Mouse (Mus musculus): ENCODE data around the gene Cenpe. TPM values are rescaled to one million over a fixed set of nuclear protein-coding genes. Genes with fewer than 3 reads are reported as not detected.

The Cenpe gene
- polyA plus RNA-seq, 1 experiment = 9.0 TPM

GRCm38 (mm10) chr3:135273047-135273446 lies 60.7 kb downstream of the Cenpe start:
- DNase-seq = no peak
- Histone ChIP-seq H3K4me3 (ENCODE audit: control insufficient read depth, insufficient read depth, low read length) (no peak overlapping the region), H3K4me1 (replicated peaks; ENCODE audit: control insufficient read depth, insufficient read depth, low read length) (no peaks in the 10 kb centered on the region), H3K36me3 (ENCODE audit: control insufficient read depth, insufficient read depth, low read length) (peaks cover 41% of the 10 kb centered on the region), H3K27ac (ENCODE audit: control insufficient read depth, insufficient read depth, low read length) (no peak overlapping the region), H3K27me3 (ENCODE audit: control insufficient read depth, insufficient read depth, low read length) (no peaks in the 10 kb centered on the region)
- WGBS = 97% methylated on average over 13 of the region's 13 CpGs
- TF ChIP-seq POLR2A (IDR thresholded peaks at IDR 0.05; ENCODE audit: control insufficient read depth, extremely low read depth, insufficient read depth, low read length, poor library complexity) (no peak), CTCF (IDR thresholded peaks at IDR 0.05; ENCODE audit: borderline replicate concordance, control insufficient read depth, extremely low read depth, insufficient read depth, low read length, poor library complexity) (no peak)

- no peak overlapping the region for H3K4me3 ChIP-seq (ENCODE audit: control insufficient read depth, insufficient read depth, low read length)
- no peak for DNase-seq
- no peaks in the 10 kb centered on the region; the same call in 1 of the 2 replicates for H3K4me1 ChIP-seq (replicated peaks; ENCODE audit: control insufficient read depth, insufficient read depth, low read length)
- no peak overlapping the region for H3K27ac ChIP-seq (ENCODE audit: control insufficient read depth, insufficient read depth, low read length)
- no peaks in the 10 kb centered on the region for H3K27me3 ChIP-seq (ENCODE audit: control insufficient read depth, insufficient read depth, low read length)
- 50% methylated on average over 4 of the region's 4 CpGs for WGBS
- TF ChIP-seq CTCF (IDR thresholded peaks at IDR 0.05; ENCODE audit: borderline replicate concordance, control insufficient read depth, extremely low read depth, insufficient read depth, low read length, poor library complexity) = no peak
- no peaks in the 10 kb centered on the region for H3K36me3 ChIP-seq (ENCODE audit: control insufficient read depth, insufficient read depth, low read length)
Measured at GRCm38 (mm10) chr3:135280160-135280559, 67.8 kb downstream of the Cenpe start.

- Histone ChIP-seq H3K4me1 (replicated peaks; ENCODE audit: control insufficient read depth, insufficient read depth, low read length) (no peaks in the 10 kb centered on the region; the same call in 1 of the 2 replicates), H3K27ac (ENCODE audit: control insufficient read depth, insufficient read depth, low read length) (no peak within 1 kb of the TSS), H3K4me3 (ENCODE audit: control insufficient read depth, insufficient read depth, low read length) (no peak within 1 kb of the TSS), H3K27me3 (ENCODE audit: control insufficient read depth, insufficient read depth, low read length) (no peaks in the 10 kb centered on the region), H3K36me3 (ENCODE audit: control insufficient read depth, insufficient read depth, low read length) (no peaks in the 10 kb centered on the region)
- WGBS = 33% methylated on average over 14 of the region's 14 CpGs
- peak; percentile 76 for DNase-seq
- TF ChIP-seq POLR2A (IDR thresholded peaks at IDR 0.05; ENCODE audit: control insufficient read depth, extremely low read depth, insufficient read depth, low read length, poor library complexity) = no peak
- TF ChIP-seq CTCF (IDR thresholded peaks at IDR 0.05; ENCODE audit: borderline replicate concordance, control insufficient read depth, extremely low read depth, insufficient read depth, low read length, poor library complexity) = no peak
Measured at GRCm38 (mm10) chr3:135280669-135281415, 68.5 kb downstream of the Cenpe start, which contains the start of gene Bdh2. Gene Bdh2, plus strand, starts transcription at chr3:135281221.

GRCm38 (mm10) chr3:135281701-135282100 lies 69.4 kb downstream of the Cenpe start:
- no peak for DNase-seq
- 94% methylated on average over 8 of the region's 8 CpGs for WGBS
- H3K4me3 ChIP-seq (ENCODE audit: control insufficient read depth, insufficient read depth, low read length) = no peak overlapping the region
- H3K4me1 ChIP-seq (replicated peaks; ENCODE audit: control insufficient read depth, insufficient read depth, low read length) = no peaks in the 10 kb centered on the region; the same call in 1 of the 2 replicates
- H3K27ac ChIP-seq (ENCODE audit: control insufficient read depth, insufficient read depth, low read length) = no peak overlapping the region
- H3K27me3 ChIP-seq (ENCODE audit: control insufficient read depth, insufficient read depth, low read length) = no peaks in the 10 kb centered on the region
- no peaks in the 10 kb centered on the region for H3K36me3 ChIP-seq (ENCODE audit: control insufficient read depth, insufficient read depth, low read length)
- no peak for TF ChIP-seq CTCF (IDR thresholded peaks at IDR 0.05; ENCODE audit: borderline replicate concordance, control insufficient read depth, extremely low read depth, insufficient read depth, low read length, poor library complexity)
- no peak for TF ChIP-seq POLR2A (IDR thresholded peaks at IDR 0.05; ENCODE audit: control insufficient read depth, extremely low read depth, insufficient read depth, low read length, poor library complexity)

GRCm38 (mm10) chr3:135285256-135285655 lies 72.9 kb downstream of the Cenpe start:
- Histone ChIP-seq H3K27me3 (ENCODE audit: control insufficient read depth, insufficient read depth, low read length) (no peaks in the 10 kb centered on the region), H3K27ac (ENCODE audit: control insufficient read depth, insufficient read depth, low read length) (no peak overlapping the region), H3K36me3 (ENCODE audit: control insufficient read depth, insufficient read depth, low read length) (no peaks in the 10 kb centered on the region), H3K4me1 (replicated peaks; ENCODE audit: control insufficient read depth, insufficient read depth, low read length) (no peaks in the 10 kb centered on the region; the same call in 1 of the 2 replicates), H3K4me3 (ENCODE audit: control insufficient read depth, insufficient read depth, low read length) (no peak overlapping the region)
- TF ChIP-seq CTCF (IDR thresholded peaks at IDR 0.05; ENCODE audit: borderline replicate concordance, control insufficient read depth, extremely low read depth, insufficient read depth, low read length, poor library complexity) = no peak
- TF ChIP-seq POLR2A (IDR thresholded peaks at IDR 0.05; ENCODE audit: control insufficient read depth, extremely low read depth, insufficient read depth, low read length, poor library complexity) = no peak
- 94% methylated on average over 11 of the region's 11 CpGs for WGBS
- no peak for DNase-seq

- H3K4me3 ChIP-seq (ENCODE audit: control insufficient read depth, insufficient read depth, low read length) = no peak overlapping the region
- no peak for DNase-seq
- WGBS = 73% methylated on average over 3 of the region's 3 CpGs
- no peaks in the 10 kb centered on the region for H3K36me3 ChIP-seq (ENCODE audit: control insufficient read depth, insufficient read depth, low read length)
- TF ChIP-seq POLR2A (IDR thresholded peaks at IDR 0.05; ENCODE audit: control insufficient read depth, extremely low read depth, insufficient read depth, low read length, poor library complexity) (no peak), CTCF (IDR thresholded peaks at IDR 0.05; ENCODE audit: borderline replicate concordance, control insufficient read depth, extremely low read depth, insufficient read depth, low read length, poor library complexity) (no peak)
- no peaks in the 10 kb centered on the region; the same call in 1 of the 2 replicates for H3K4me1 ChIP-seq (replicated peaks; ENCODE audit: control insufficient read depth, insufficient read depth, low read length)
- H3K27me3 ChIP-seq (ENCODE audit: control insufficient read depth, insufficient read depth, low read length) = no peaks in the 10 kb centered on the region
- no peak overlapping the region for H3K27ac ChIP-seq (ENCODE audit: control insufficient read depth, insufficient read depth, low read length)
Measured at GRCm38 (mm10) chr3:135285807-135286206, 73.5 kb downstream of the Cenpe start.

Data from thymus, adult 2 months (tissue).